Mouse (Mus musculus) liver, embryonic 11.5 days (tissue): Measurements from ENCODE around the gene Med23. TPM values are rescaled to one million over a fixed set of nuclear protein-coding genes. Genes with fewer than 3 reads are reported as not detected.

ENCODE experiments used
- ATAC-seq: fragments of 200-750 bp; cut with Nextera tagmentation; replicated peaks from 2 replicates; pipeline ENCODE4 v1.8.0; 2017; ENCODE audit warnings: moderate number of reproducible peaks, mild to moderate bottlenecking, moderate TSS enrichment, moderate library complexity; ENCODE audit not compliant: low FRiP score
- DNase-seq: peaks from one replicate; pipeline ENCODE4 v3.0.0-alpha.2; 2017; ENCODE audit warnings: low spot score
- H3K27ac ChIP-seq: fragments of 300-500 bp; sonication (generic); 2 replicates; pipeline ENCODE4 v1.5.1; 2014; ENCODE audit warnings: mild to moderate bottlenecking, low read depth, low read length, control low read depth
- H3K27me3 ChIP-seq: fragments of 300-500 bp; sonication (generic); replicated peaks from 2 replicates; pipeline ENCODE4 v1.6.1; 2014; ENCODE audit warnings: low read length, mixed read lengths; ENCODE audit not compliant: control insufficient read depth, insufficient read depth
- H3K36me3 ChIP-seq: fragments of 300-500 bp; sonication (generic); 2 replicates; pipeline ENCODE4 v1.6.1; 2014; ENCODE audit warnings: mild to moderate bottlenecking, low read length, moderate library complexity, mixed read lengths; ENCODE audit not compliant: control insufficient read depth, insufficient read depth
- H3K4me1 ChIP-seq: fragments of 300-500 bp; sonication (generic); replicated peaks from 2 replicates; pipeline ENCODE4 v1.6.1; 2014; ENCODE audit warnings: low read length, mixed read lengths; ENCODE audit not compliant: control insufficient read depth, insufficient read depth
- H3K4me2 ChIP-seq: fragments of 300-500 bp; sonication (generic); 2 replicates; pipeline ENCODE4 v1.6.1; 2014; ENCODE audit warnings: mild to moderate bottlenecking, control low read depth, moderate library complexity
- H3K4me3 ChIP-seq: fragments of 300-500 bp; sonication (generic); 2 replicates; pipeline ENCODE4 v1.5.1; 2014; ENCODE audit warnings: low read depth, low read length, control low read depth
- H3K9ac ChIP-seq: fragments of 300-500 bp; sonication (generic); 2 replicates; pipeline ENCODE4 v1.6.1; 2014; ENCODE audit warnings: low read depth, low read length, control low read depth
- H3K9me3 ChIP-seq: fragments of 300-500 bp; sonication (generic); 2 replicates; pipeline ENCODE4 v1.6.1; 2016; ENCODE audit warnings: low read length, inconsistent platforms, mixed read lengths; ENCODE audit not compliant: control insufficient read depth
- WGBS: fragments of 180-500 bp; shearing (Covaris S2); extraction: QIAGEN DNeasy Blood & Tissue Kit; methylation state at CpG from one replicate; pipeline ENCODE4 v1.1.7; 2014; 5-methylcytosine and 5-hydroxymethylcytosine counted together
- microRNA-seq: library from miRNA; unstranded; fragments of <30 nt; microRNA quantifications from one replicate; pipeline ENCODE4, GENCODE M21; 2017; ENCODE audit warnings: borderline number of aligned reads
- polyA plus RNA-seq: library from polyadenylated mRNA; unstranded; fragments of >200 nt; fragmentation: Nextera tagmentation; extraction: Ambion mirVana; gene quantifications from 2 replicates; pipeline ENCODE4 v1.2.1, GENCODE M21; 2014

Med23 gene
- polyA plus RNA-seq, 1 experiment from 2014 or later = 20.0 TPM

- Histone ChIP-seq H3K4me2 (no peak overlapping the region), H3K27me3 (no peaks in the 10 kb centered on the region), H3K4me1 (no peaks in the 10 kb centered on the region; the same call in 1 of the 2 replicates), H3K9me3 (no peaks in the 10 kb centered on the region), H3K36me3 (no peaks in the 10 kb centered on the region), H3K4me3 (no peak overlapping the region), H3K9ac (no peak overlapping the region), H3K27ac (no peak overlapping the region)
- DNase-seq (no peak), ATAC-seq (no peak)
- 52% methylated on average over 2 of the region's 2 CpGs for WGBS
Observed at GRCm38 (mm10) chr10:24961112-24961511, 91.3 kb downstream of the Med23 start.

DNA sequence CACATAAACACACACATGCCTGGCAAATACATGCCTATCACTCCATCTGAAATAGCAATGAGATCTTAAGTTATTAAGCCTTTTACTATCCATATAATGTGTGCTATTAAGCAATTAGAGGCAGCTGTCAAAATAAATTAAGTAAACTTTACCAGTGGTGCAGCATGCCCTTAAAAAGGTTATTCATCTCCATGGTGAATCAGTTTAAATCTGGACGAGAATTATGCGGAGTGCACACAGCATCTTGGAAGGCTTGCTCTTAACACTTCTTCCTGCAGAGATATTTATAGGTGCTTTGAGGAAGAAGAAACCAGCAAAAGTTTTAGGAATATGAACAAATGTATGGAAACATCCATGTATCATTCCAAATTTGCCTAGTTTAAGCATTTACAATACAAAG is 92.1 kb downstream of the Med23 start:
- DNase-seq (no peak), ATAC-seq (no peak)
- Histone ChIP-seq H3K9me3 (no peaks in the 10 kb centered on the region), H3K4me3 (no peak overlapping the region), H3K27ac (no peak overlapping the region), H3K9ac (no peak overlapping the region), H3K36me3 (no peaks in the 10 kb centered on the region), H3K4me2 (no peak overlapping the region), H3K27me3 (no peaks in the 10 kb centered on the region), H3K4me1 (no peaks in the 10 kb centered on the region; the same call in 1 of the 2 replicates)
- WGBS = 72% methylated on average over 2 of the region's 2 CpGs

Small RNA genes within 50 kb of the gene (microRNA-seq; reads per million reads assigned to microRNA genes)
- gene Mir6905 = not detected

Other genes starting within 250 kb of the Med23 start
- gene Enpp1, start 157.8 kb upstream of the Med23 start, polyA plus RNA-seq = 2.7 TPM in 2 replicates
- gene Enpp3, start 27.2 kb upstream of the Med23 start, polyA plus RNA-seq = 2.2 and 2.4 TPM in 2 replicates
- gene Arg1, start 57.5 kb downstream of the Med23 start, polyA plus RNA-seq = 5.0 and 5.5 TPM in 2 replicates